Mouse (Mus musculus) stomach, postnatal 0 days (tissue): ENCODE measurements around the gene Tlr12.

ENCODE experiments used
- CTCF ChIP-seq: IDR thresholded peaks from 2 replicates; pipeline ENCODE4 v1.5.1; 2016; ENCODE audit warnings: antibody characterized with exemption, low read depth, mild to moderate bottlenecking, moderate library complexity
- EP300 ChIP-seq: optimal IDR thresholded peaks from 2 replicates; pipeline ENCODE3; 2016; ENCODE audit warnings: antibody characterized with exemption

GRCm38 (mm10) chr4:128617363-128618120, 877 bp downstream of the Tlr12 start:
- TF ChIP-seq CTCF = no peak
- TF ChIP-seq EP300 = no peak
